Mouse (Mus musculus) intestine, embryonic 14.5 days (tissue): ENCODE measurements around the gene Hhat. TPM values are rescaled to one million over a fixed set of nuclear protein-coding genes. Genes with fewer than 3 reads are reported as not detected.

ENCODE experiments used
- ATAC-seq: fragments of 200-750 bp; cut with Nextera tagmentation; replicated peaks from 2 replicates; pipeline ENCODE4 v1.8.0; 2017; ENCODE audit warnings: low read depth, moderate number of reproducible peaks, moderate TSS enrichment, moderate library complexity; ENCODE audit not compliant: low FRiP score, low TSS enrichment
- DNase-seq: peaks from one replicate; pipeline ENCODE4 v3.0.0-alpha.2; 2018; ENCODE audit warnings: low spot score
- H3K27ac ChIP-seq: fragments of 300-500 bp; sonication (generic); 2 replicates; pipeline ENCODE4 v1.5.1; 2014; ENCODE audit warnings: low read depth, mild to moderate bottlenecking, control low read depth
- H3K27me3 ChIP-seq: fragments of 300-500 bp; sonication (generic); replicated peaks from 2 replicates; pipeline ENCODE4 v1.6.1; 2014; ENCODE audit warnings: low read length, control low read depth; ENCODE audit not compliant: control insufficient read depth, insufficient read depth
- H3K36me3 ChIP-seq: fragments of 300-500 bp; sonication (generic); 2 replicates; pipeline ENCODE4 v1.6.1; 2014; ENCODE audit warnings: low read length, control low read depth; ENCODE audit not compliant: control insufficient read depth, insufficient read depth
- H3K4me1 ChIP-seq: fragments of 300-500 bp; sonication (generic); replicated peaks from 2 replicates; pipeline ENCODE4 v1.6.1; 2014; ENCODE audit warnings: low read length, control low read depth, mixed read lengths; ENCODE audit not compliant: control insufficient read depth, insufficient read depth
- H3K4me2 ChIP-seq: fragments of 300-500 bp; sonication (generic); 2 replicates; pipeline ENCODE4 v1.6.1; 2014; ENCODE audit warnings: low read length
- H3K4me3 ChIP-seq: fragments of 300-500 bp; sonication (generic); 2 replicates; pipeline ENCODE4 v1.5.1; 2014; ENCODE audit warnings: low read depth, low read length, control low read depth, mixed read lengths
- H3K9ac ChIP-seq: fragments of 300-500 bp; sonication (generic); 2 replicates; pipeline ENCODE4 v1.6.1; 2014; ENCODE audit warnings: mild to moderate bottlenecking, low read length
- H3K9me3 ChIP-seq: fragments of 300-500 bp; sonication (generic); 2 replicates; pipeline ENCODE4 v1.6.1; 2016; ENCODE audit warnings: low read length, control low read depth; ENCODE audit not compliant: control insufficient read depth
- WGBS: fragments of 180-500 bp; shearing (Covaris S2); extraction: QIAGEN DNeasy Blood & Tissue Kit; methylation state at CpG from one replicate; pipeline ENCODE4 v1.1.7; 2014; 5-methylcytosine and 5-hydroxymethylcytosine counted together
- polyA plus RNA-seq: library from polyadenylated mRNA; unstranded; fragments of >200 nt; fragmentation: Nextera tagmentation; extraction: Ambion mirVana; gene quantifications from 2 replicates; pipeline ENCODE4 v1.2.1, GENCODE M21; 2014

The Hhat gene
- polyA plus RNA-seq, 1 experiment from 2014 or later = 14.1 TPM

GRCm38 (mm10) chr1:192789828-192790227 is 18.8 kb upstream of the Hhat start:
- no peak overlapping the region for H3K9ac ChIP-seq
- peak overlapping the region; percentile 24 for H3K27ac ChIP-seq
- 46% methylated on average over 11 of the region's 11 CpGs for WGBS
- no peaks in the 10 kb centered on the region for H3K9me3 ChIP-seq
- ATAC-seq = no peak
- no peak overlapping the region for H3K4me2 ChIP-seq
- no peak overlapping the region for H3K4me3 ChIP-seq
- DNase-seq = no peak
- H3K27me3 ChIP-seq = no peaks in the 10 kb centered on the region
- peaks cover 51% of the 10 kb centered on the region for H3K4me1 ChIP-seq
- H3K36me3 ChIP-seq = no peaks in the 10 kb centered on the region

DNA sequence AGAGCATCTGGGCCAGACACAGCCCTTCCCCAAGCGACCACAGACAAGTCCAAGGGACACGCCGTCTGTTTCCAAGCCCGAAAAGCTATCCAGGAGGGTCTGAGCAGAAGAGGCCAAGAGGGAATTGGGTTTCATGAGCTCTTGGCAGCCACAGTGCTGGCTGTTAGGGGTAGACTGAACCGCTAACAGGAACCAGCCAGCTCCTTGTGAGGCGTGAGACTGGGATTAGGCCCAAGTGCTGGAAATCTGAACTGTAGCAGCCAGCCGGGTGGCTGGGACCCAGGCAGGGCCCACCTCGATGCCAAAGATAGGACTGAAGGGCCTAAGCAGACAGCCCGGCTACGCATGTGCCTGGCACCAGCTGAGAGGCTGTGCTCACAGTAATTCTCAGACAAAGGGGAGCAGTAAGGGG is 18.1 kb upstream of the Hhat start:
- Histone ChIP-seq H3K36me3 (no peaks in the 10 kb centered on the region), H3K4me2 (no peak overlapping the region), H3K9me3 (no peaks in the 10 kb centered on the region), H3K9ac (no peak overlapping the region), H3K4me1 (peaks cover 52% of the 10 kb centered on the region), H3K27ac (peak overlapping the region; percentile 24; the same call in 1 of the 2 replicates), H3K27me3 (no peaks in the 10 kb centered on the region), H3K4me3 (no peak overlapping the region)
- ATAC-seq (no peak), DNase-seq (no peak)
- 73% methylated on average over 10 of the region's 10 CpGs for WGBS

DNA sequence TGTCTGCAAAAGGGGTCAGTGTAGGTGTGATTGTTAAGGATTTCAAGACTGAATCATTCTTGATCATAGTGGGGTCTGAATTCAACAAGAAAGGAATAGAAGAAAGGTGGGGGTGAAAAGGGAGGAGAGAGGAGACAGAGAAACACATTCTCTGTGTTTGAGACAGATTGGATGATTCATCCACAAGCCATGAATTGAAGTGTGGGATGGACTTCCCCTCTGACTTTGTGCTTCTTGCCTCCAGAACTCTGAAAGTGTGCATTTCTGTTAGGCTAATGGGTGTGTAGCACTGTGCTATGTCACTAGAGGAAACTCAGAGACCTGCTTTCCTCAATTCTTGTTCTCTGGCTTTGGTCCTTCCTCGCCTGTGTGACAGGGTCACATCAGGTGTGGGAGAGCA is 15.2 kb upstream of the Hhat start:
- Histone ChIP-seq H3K36me3 (no peaks in the 10 kb centered on the region), H3K4me1 (peaks cover 40% of the 10 kb centered on the region), H3K4me3 (no peak overlapping the region), H3K27ac (peak overlapping the region; percentile 79), H3K9ac (no peak overlapping the region), H3K9me3 (no peaks in the 10 kb centered on the region), H3K4me2 (no peak overlapping the region), H3K27me3 (no peaks in the 10 kb centered on the region)
- DNase-seq = no peak
- 64% methylated on average over 1 of the region's 1 CpGs for WGBS
- no peak for ATAC-seq

DNA sequence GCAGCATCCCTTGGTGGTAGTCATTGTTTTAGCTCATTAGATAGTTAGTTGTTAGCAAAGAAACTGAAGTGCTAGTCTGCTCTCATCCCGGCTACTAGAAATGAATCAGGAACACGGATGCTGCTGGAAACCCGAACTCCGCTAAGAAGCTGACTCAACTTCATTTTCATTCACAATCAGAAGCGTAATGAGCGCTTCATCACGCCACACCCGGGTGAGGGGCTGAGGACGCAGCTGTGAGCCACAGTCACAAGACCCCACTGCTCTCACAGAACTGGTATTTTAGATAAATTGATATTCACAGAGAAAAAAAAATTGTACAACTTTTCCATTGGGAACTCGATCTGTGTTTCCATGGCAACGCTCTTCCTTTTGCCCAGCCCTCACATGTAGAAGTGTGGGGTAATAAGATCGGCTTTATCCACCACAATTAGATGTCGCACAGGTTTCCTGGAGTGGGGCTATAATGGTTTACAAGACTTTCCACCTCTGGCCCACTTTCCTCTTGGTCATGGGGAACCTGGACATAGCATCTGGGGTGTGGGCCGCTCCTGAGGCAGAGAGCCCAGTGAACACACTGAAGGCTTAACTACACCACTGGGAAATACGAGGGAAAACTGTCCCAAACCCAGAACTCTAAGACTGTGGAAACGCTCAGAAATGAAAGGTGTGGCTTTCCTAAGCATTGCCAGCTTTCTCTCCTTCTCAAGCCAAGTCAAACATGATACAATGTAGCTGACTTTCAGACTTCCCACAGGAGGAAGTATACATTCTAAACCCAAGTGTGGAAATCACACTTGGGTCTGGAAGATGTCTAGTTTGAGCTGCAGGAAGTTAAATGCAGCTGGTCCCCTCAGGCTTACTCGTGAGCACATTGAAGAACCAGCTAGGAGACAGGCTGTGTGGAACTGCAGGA is 14.3 kb upstream of the Hhat start:
- no peaks in the 10 kb centered on the region for H3K27me3 ChIP-seq
- DNase-seq (no peak), ATAC-seq (no peak; the same call in 1 of the 2 replicates)
- no peak overlapping the region for H3K4me3 ChIP-seq
- H3K27ac ChIP-seq = peak overlapping the region; percentile 79
- H3K36me3 ChIP-seq = no peaks in the 10 kb centered on the region
- WGBS = 70% methylated on average over 17 of the region's 17 CpGs
- H3K4me2 ChIP-seq = no peak overlapping the region
- peaks cover 39% of the 10 kb centered on the region for H3K4me1 ChIP-seq
- no peaks in the 10 kb centered on the region for H3K9me3 ChIP-seq
- no peak overlapping the region for H3K9ac ChIP-seq

DNA sequence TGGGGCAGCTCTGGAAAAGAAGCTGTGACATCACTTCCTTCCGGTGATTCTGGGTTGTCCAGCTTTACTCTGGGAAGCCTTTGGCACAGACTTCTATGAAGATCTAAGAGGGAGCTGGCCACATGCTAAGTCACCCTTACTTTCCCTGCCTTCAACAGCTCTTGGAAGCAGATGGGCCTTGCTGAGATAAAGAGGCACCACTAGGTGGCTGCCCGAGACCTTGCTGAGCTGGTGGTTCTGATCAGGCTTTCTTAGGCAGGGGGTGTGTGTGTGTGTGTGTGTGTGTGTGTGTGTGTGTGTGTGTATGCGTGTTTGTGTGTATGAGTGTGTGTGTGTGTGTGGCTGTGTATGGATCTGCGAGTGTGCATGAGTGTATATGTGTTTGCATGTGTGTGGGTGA is 13.4 kb upstream of the Hhat start:
- DNase-seq = no peak
- no peak overlapping the region for H3K4me2 ChIP-seq
- peaks cover 43% of the 10 kb centered on the region for H3K4me1 ChIP-seq
- 30% methylated on average over 4 of the region's 4 CpGs for WGBS
- no peak overlapping the region for H3K9ac ChIP-seq
- H3K9me3 ChIP-seq = no peaks in the 10 kb centered on the region
- H3K27ac ChIP-seq = no peak overlapping the region
- H3K36me3 ChIP-seq = no peaks in the 10 kb centered on the region
- H3K4me3 ChIP-seq = no peak overlapping the region
- H3K27me3 ChIP-seq = no peaks in the 10 kb centered on the region
- peak; percentile 54; the same call in 1 of the 2 replicates for ATAC-seq

DNA sequence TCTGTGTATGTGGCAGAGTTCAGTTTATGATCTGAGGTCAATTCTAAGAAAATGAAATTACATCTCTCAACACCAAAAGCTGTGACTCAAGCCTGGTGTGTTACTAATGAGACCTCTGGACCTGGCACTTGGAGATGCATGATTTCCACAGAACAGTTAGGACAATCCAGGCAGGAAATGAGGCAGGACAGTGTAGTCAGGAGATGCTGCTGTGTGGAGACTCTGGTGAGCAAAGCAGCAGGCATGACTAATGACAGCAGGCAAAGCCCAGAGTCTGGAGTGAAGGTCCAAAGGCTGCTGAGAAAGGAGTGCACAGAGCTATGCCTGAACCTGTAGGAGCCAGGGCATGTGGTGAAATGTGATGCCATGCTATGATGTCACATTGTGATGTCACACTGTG is 10.2 kb upstream of the Hhat start:
- H3K4me3 ChIP-seq = no peak overlapping the region
- H3K27ac ChIP-seq = no peak overlapping the region
- H3K9ac ChIP-seq = no peak overlapping the region
- H3K36me3 ChIP-seq = no peaks in the 10 kb centered on the region
- no peaks in the 10 kb centered on the region for H3K9me3 ChIP-seq
- no peaks in the 10 kb centered on the region for H3K27me3 ChIP-seq
- no peak for DNase-seq
- peaks cover 31% of the 10 kb centered on the region for H3K4me1 ChIP-seq
- no peak for ATAC-seq
- H3K4me2 ChIP-seq = no peak overlapping the region

DNA sequence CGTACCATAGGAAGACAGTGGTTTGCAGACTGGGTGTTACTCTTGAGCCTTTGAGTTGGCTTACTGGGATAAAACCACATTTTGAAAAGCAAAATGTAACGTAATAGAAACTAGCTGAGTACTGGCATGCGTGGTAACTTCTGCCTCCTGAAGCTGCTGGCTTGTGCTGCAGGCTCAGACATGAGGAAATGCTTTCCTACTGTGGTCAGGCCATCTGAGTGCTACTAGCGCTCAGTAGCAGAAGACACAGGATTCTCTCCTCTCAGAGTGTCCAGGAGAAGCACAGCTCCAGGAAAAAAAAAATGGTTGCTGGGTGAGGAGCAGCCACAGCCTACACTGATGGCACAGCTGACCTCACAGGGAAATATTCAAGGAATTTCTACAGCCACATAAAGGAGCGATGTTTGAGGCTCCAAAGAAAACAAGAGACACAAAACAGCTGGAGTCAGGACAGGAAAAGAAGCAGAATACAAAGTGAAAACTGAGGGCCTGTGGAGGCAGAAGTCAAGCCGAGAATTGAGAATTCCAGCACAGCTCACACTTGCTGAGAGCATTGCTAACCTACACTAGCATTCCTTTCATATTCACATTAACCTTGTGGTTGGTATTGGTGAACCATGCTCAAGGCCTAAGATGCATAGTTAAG is 8.0 kb upstream of the Hhat start:
- H3K27ac ChIP-seq = peak overlapping the region; percentile 75
- peak overlapping the region; percentile 22; the same call in 1 of the 2 replicates for H3K9ac ChIP-seq
- peaks cover 17% of the 10 kb centered on the region for H3K4me1 ChIP-seq
- H3K9me3 ChIP-seq = no peaks in the 10 kb centered on the region
- ATAC-seq (no peak; the same call in 1 of the 2 replicates), DNase-seq (no peak)
- no peaks in the 10 kb centered on the region for H3K27me3 ChIP-seq
- WGBS = 36% methylated on average over 6 of the region's 6 CpGs
- H3K4me2 ChIP-seq = no peak overlapping the region
- H3K4me3 ChIP-seq = no peak overlapping the region
- no peaks in the 10 kb centered on the region for H3K36me3 ChIP-seq

DNA sequence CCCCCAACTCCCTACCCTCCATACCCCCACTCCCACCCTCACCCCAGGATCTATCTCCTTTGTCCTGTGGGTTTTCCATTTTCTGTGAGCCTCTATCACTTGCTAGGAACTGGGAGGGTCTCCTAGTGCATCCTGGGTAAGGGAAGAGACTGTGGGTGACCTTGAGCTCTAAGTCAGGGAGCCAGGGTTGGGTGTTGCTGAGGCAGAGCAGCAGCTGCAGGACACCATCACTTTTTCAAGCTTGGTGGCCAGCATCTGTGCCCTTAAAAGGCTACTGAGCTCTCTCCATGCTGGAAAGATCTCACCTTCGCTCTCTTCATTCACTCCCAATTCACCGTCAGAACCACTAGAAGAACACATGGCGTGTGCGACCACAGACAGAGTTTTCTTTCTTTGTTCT is 7.2 kb upstream of the Hhat start:
- no peaks in the 10 kb centered on the region for H3K27me3 ChIP-seq
- no peaks in the 10 kb centered on the region for H3K36me3 ChIP-seq
- H3K4me3 ChIP-seq = no peak overlapping the region
- peak overlapping the region; percentile 75; the same call in 1 of the 2 replicates for H3K27ac ChIP-seq
- H3K4me1 ChIP-seq = peaks cover 17% of the 10 kb centered on the region
- 94% methylated on average over 4 of the region's 4 CpGs for WGBS
- no peak overlapping the region for H3K9ac ChIP-seq
- no peak for DNase-seq
- H3K9me3 ChIP-seq = no peaks in the 10 kb centered on the region
- ATAC-seq = no peak
- H3K4me2 ChIP-seq = no peak overlapping the region
